In the genomic region with DNA sequence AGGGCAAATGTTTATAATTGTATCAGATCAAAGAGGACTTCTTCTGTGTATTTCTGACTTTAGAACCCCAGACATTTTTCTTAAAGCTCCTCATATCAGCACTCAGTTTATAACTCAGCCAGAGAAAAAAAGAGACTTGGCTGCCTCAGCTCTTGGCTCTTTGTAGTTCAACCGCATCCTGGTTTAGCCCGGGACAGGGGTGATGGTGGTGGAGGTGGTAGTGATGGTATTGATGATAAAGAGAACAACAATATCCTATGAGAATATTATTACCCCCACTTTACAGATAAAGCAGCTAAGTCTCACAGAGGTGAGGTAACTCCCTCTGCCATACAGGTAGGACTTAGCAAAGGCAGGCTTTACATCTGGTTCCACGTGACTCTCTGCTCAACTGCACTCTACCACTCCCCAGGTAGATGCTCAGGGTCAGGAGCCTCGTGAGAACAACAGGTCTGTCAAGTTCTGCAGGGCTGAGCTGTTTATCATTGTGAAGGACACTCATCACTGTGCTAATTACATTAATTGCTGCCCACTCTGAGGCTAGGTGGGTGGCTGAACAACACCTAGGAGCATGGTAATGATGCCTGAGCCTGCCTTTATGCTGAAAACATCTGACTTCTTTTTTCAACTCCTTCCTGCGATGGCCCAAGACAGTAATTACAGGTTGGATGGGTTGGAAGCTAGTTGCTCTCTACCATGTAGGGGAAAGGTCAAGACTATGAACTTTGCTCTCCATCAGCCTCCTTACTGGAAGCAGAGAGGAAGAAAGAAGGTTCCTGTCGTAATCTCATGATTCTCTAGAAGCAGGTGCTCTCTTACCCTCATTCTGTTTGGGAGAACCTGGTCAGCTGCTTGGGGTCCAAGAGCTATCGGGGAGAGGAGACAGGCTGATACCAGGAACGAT, we compare ENCODE assay signal across 21 mouse cellular contexts. TPM values are rescaled to one million over a fixed set of nuclear protein-coding genes. Genes with fewer than 3 reads are reported as not detected.
DNase-seq lines count a peak whose midpoint lies in the region; ATAC-seq lines count a peak whose summit lies in the region.
"Had no signal": no experiment of that assay in that cellular context is flagged by ENCODE, and none has a peak within 500 bp of the region (broad histone marks: within the 10 kb centered on the region; RNA-seq: fewer than 3 reads in every experiment).

No protein-coding gene starts in this region.

- 74% methylated on average over 8 of the region's 8 CpGs for WGBS in kidney, embryonic 16.5 days

- peak; percentile 42 for DNase-seq in kidney, adult 11 months
- DNase-seq in CD4-positive helper T cell, adult 2 months (ENCODE audit: low read depth, low spot score): peak; percentile 42
- DNase-seq in induced T-regulatory cell, adult 2 months (ENCODE audit: low read depth): peak; percentile 28
- DNase-seq in ovary, postnatal 36 days (ENCODE audit: low spot score): no peak
- DNase-seq in layer of hippocampus, adult 11-12 months (ENCODE audit: low spot score): no peak
- DNase-seq: cerebellum, adult 9-10 months; forebrain, postnatal 0 days; gastrocnemius, adult 2 months; heart, adult 2 months; layer of hippocampus, postnatal 36 days; liver, postnatal 0 days; right cerebral cortex, adult 18-20 months; spleen, adult 18-20 months; thymus, postnatal 25 days had no signal

- no peak overlapping the region for H3K4me3 ChIP-seq in kidney, embryonic 16.5 days (ENCODE audit: low read length)
- H3K4me3 ChIP-seq: embryonic facial prominence, embryonic 12.5 days; gastrocnemius, adult 2 months; heart, adult 2 months; hindbrain, embryonic 13.5 days; limb, embryonic 15.5 days; midbrain, embryonic 12.5 days had no signal

- no peak overlapping the region for H3K9ac ChIP-seq in kidney, embryonic 16.5 days (replicated peaks; ENCODE audit: low read length)
- H3K9ac ChIP-seq: embryonic facial prominence, embryonic 12.5 days; forebrain, postnatal 0 days; hindbrain, embryonic 13.5 days; limb, embryonic 15.5 days; liver, postnatal 0 days; midbrain, embryonic 12.5 days had no signal

- 0 out of 2 replicates have a peak, but pooled peaks cover 2% of the 10 kb centered on the region for H3K4me1 ChIP-seq in kidney, embryonic 16.5 days (ENCODE audit: insufficient read depth, low read length)
- H3K4me1 ChIP-seq: hindbrain, embryonic 13.5 days; midbrain, embryonic 12.5 days had no signal

- no peaks in the 10 kb centered on the region for H3K9me3 ChIP-seq in kidney, embryonic 16.5 days (ENCODE audit: low read length)
- H3K9me3 ChIP-seq: embryonic facial prominence, embryonic 12.5 days; hindbrain, embryonic 13.5 days; limb, embryonic 15.5 days; midbrain, embryonic 12.5 days had no signal

- ATAC-seq in kidney, embryonic 16.5 days (ENCODE audit: low FRiP score, low TSS enrichment): no peak
- peak; percentile 33; the same call in 1 of the 2 replicates for ATAC-seq in megakaryocyte, adult 5-6 weeks (ENCODE audit: poor library complexity, severe bottlenecking)
- ATAC-seq: forebrain, postnatal 0 days; liver, postnatal 0 days had no signal

- H3K27me3 ChIP-seq in kidney, embryonic 16.5 days (ENCODE audit: insufficient read depth, low read length): no peaks in the 10 kb centered on the region
- H3K27me3 ChIP-seq: embryonic facial prominence, embryonic 12.5 days; hindbrain, embryonic 13.5 days; limb, embryonic 15.5 days; midbrain, embryonic 12.5 days had no signal

- no peak overlapping the region for H3K27ac ChIP-seq in kidney, embryonic 16.5 days (ENCODE audit: low read length)
- H3K27ac ChIP-seq: embryonic facial prominence, embryonic 12.5 days; gastrocnemius, adult 2 months; heart, adult 2 months; hindbrain, embryonic 13.5 days; limb, embryonic 15.5 days; macrophage; midbrain, embryonic 12.5 days had no signal

- H3K4me2 ChIP-seq in kidney, embryonic 16.5 days (replicated peaks; ENCODE audit: low read depth, low read length): no peak overlapping the region
- H3K4me2 ChIP-seq: embryonic facial prominence, embryonic 12.5 days; hindbrain, embryonic 13.5 days; limb, embryonic 15.5 days; midbrain, embryonic 12.5 days had no signal

- 0 out of 2 replicates have a peak, but pooled peaks cover 4% of the 10 kb centered on the region for H3K36me3 ChIP-seq in kidney, embryonic 16.5 days (ENCODE audit: insufficient read depth, low read length)
- H3K36me3 ChIP-seq: embryonic facial prominence, embryonic 12.5 days; hindbrain, embryonic 13.5 days; limb, embryonic 15.5 days; midbrain, embryonic 12.5 days had no signal

RNA-seq across cellular contexts. Expression of a gene that starts 16.3 kb away (rescaled TPM):
- polyA plus RNA-seq in kidney, embryonic 16.5 days (2015; fragmentation: Nextera tagmentation; extraction: Ambion mirVana): 71.9 and 73.0 TPM in 2 replicates
- total RNA-seq in megakaryocyte, adult 5-6 weeks (2015): 88.4 and 91.5 TPM in 2 replicates
- total RNA-seq in megakaryocyte, adult 5-6 weeks (2017): 141 and 162 TPM in 2 replicates

Comparison
In these comparisons a context has a peak if more than half of its experiments do, and no peak if none do; other contexts are left out.
1. DNase-seq: peak in kidney, adult 11 months (single experiment), CD4-positive helper T cell, adult 2 months (single experiment) and induced T-regulatory cell, adult 2 months (single experiment); none in ovary, postnatal 36 days (single experiment) and layer of hippocampus, adult 11-12 months (single experiment).